8 mouse cellular contexts compared by ENCODE assay signal in genomic region chr4:26933988-26934798, GRCm38 (mm10).
A peak's percentile ranks its signal among the peaks of the same experiment; 100 is the strongest.
DNase-seq lines count a peak whose midpoint lies in the region; ATAC-seq lines count a peak whose summit lies in the region.

No protein-coding gene starts in this region.

- ATAC-seq in hindbrain, embryonic 14.5 days (ENCODE audit: low FRiP score), result peak; percentile 89
- peak; percentile 92 for ATAC-seq in midbrain, embryonic 12.5 days (ENCODE audit: low FRiP score, low read depth)
- no peak for ATAC-seq in erythroid progenitor cell, adult 5-6 weeks (replicated peaks; ENCODE audit: low FRiP score, poor library complexity, severe bottlenecking)

- no peaks in the 10 kb centered on the region for H3K36me3 ChIP-seq in hindbrain, embryonic 14.5 days (replicated peaks; ENCODE audit: control insufficient read depth, insufficient read depth)
- H3K36me3 ChIP-seq in midbrain, embryonic 12.5 days, result no peaks in the 10 kb centered on the region

- no peaks in the 10 kb centered on the region for H3K9me3 ChIP-seq in hindbrain, embryonic 14.5 days (ENCODE audit: control insufficient read depth, low read length)
- no peaks in the 10 kb centered on the region for H3K9me3 ChIP-seq in midbrain, embryonic 12.5 days

- H3K9ac ChIP-seq in hindbrain, embryonic 14.5 days, result no peak overlapping the region
- H3K9ac ChIP-seq in midbrain, embryonic 12.5 days (replicated peaks), result no peak overlapping the region

- no peaks in the 10 kb centered on the region for H3K4me1 ChIP-seq in hindbrain, embryonic 14.5 days (replicated peaks; ENCODE audit: control insufficient read depth, insufficient read depth, low read length)
- H3K4me1 ChIP-seq in midbrain, embryonic 12.5 days, result 0 out of 2 replicates have a peak, but pooled peaks cover 4% of the 10 kb centered on the region

- peak overlapping the region; percentile 2; the same call in 1 of the 2 replicates for H3K27ac ChIP-seq in hindbrain, embryonic 14.5 days
- no peak overlapping the region for H3K27ac ChIP-seq in midbrain, embryonic 12.5 days (replicated peaks)

- intact Hi-C loops in gastrocnemius, postnatal 14 days (cut with DNase I; ENCODE audit: low total_unique reads), result no loop called here

- peak; percentile 3 for DNase-seq in adrenal gland, postnatal 10 days
- DNase-seq in adrenal gland, postnatal 36 days, result no peak
- DNase-seq in ovary, postnatal 14 days (ENCODE audit: low spot score), result peak; percentile 4
- no peak for DNase-seq in ovary, postnatal 36 days (ENCODE audit: low spot score)
- peak; percentile 81 for DNase-seq in hindbrain, embryonic 14.5 days (ENCODE audit: low spot score)
- DNase-seq in gastrocnemius, postnatal 14 days, result no peak

- 28% methylated on average over 10 of the region's 10 CpGs for WGBS in hindbrain, embryonic 14.5 days
- WGBS in midbrain, embryonic 12.5 days, result 30% methylated on average over 10 of the region's 10 CpGs

- no peaks in the 10 kb centered on the region for H3K27me3 ChIP-seq in hindbrain, embryonic 14.5 days (ENCODE audit: control insufficient read depth, insufficient read depth, low read length)
- peaks cover 9% of the 10 kb centered on the region for H3K27me3 ChIP-seq in midbrain, embryonic 12.5 days

- no peak overlapping the region for H3K4me2 ChIP-seq in hindbrain, embryonic 14.5 days (replicated peaks)
- H3K4me2 ChIP-seq in midbrain, embryonic 12.5 days (replicated peaks), result no peak overlapping the region

- H3K4me3 ChIP-seq in hindbrain, embryonic 14.5 days (replicated peaks; ENCODE audit: low read length), result no peak overlapping the region
- no peak overlapping the region for H3K4me3 ChIP-seq in midbrain, embryonic 12.5 days

Comparison
In these comparisons a context has a peak if more than half of its experiments do, and no peak if none do; other contexts are left out.
1. DNase-seq: peak in adrenal gland, postnatal 10 days (single experiment), ovary, postnatal 14 days (single experiment) and hindbrain, embryonic 14.5 days (single experiment); none in adrenal gland, postnatal 36 days (0 of 2), ovary, postnatal 36 days (single experiment) and gastrocnemius, postnatal 14 days (single experiment).